Mouse (Mus musculus) cerebellum, adult 9-11 months (tissue): ENCODE measurements around the gene Gm13305.
"Not testable (repeated sequence)": the region's sequence is repeated elsewhere in the genome, so short reads cannot be mapped to it uniquely, and the experiment has no call there.

Experiments used
- DNase-seq: peaks from one replicate; pipeline ENCODE4 v3.0.0; 2022

The Gm13305 gene

GRCm38 (mm10) chr4:42168503-42168902, at the start of gene Gm13305:
TSS of gene Gm13305 (minus strand) at chr4:42168603.
- not testable (repeated sequence) for DNase-seq

- DNase-seq = not testable (repeated sequence)
Measured at GRCm38 (mm10) chr4:42184980-42185372, 16.6 kb upstream of the Gm13305 start.

GRCm38 (mm10) chr4:42184324-42184979, 16.0 kb upstream of the Gm13305 start:
- DNase-seq = not testable (repeated sequence)

GRCm38 (mm10) chr4:42183234-42184197, 15.1 kb upstream of the Gm13305 start:
- DNase-seq = not testable (repeated sequence)

- not testable (repeated sequence) for DNase-seq
Measured at GRCm38 (mm10) chr4:42178243-42178642, 9.8 kb upstream of the Gm13305 start.

GRCm38 (mm10) chr4:42153136-42153535, 15.3 kb downstream of the Gm13305 start, which contains the start of gene Gm13306:
TSS of gene Gm13306 (plus strand) at chr4:42153436.
- not testable (repeated sequence) for DNase-seq

GRCm38 (mm10) chr4:42114517-42114916, 53.9 kb downstream of the Gm13305 start, which contains the start of gene Gm13304:
TSS of gene Gm13304 (plus strand) at chr4:42114817.
- not testable (repeated sequence) for DNase-seq
